Mouse (Mus musculus): ENCODE data around the gene Nod1.
A peak's percentile ranks its signal among the peaks of the same experiment; 100 is the strongest.

Nod1 gene

GRCm38 (mm10) chr6:54941149-54941548 is 31.3 kb downstream of the Nod1 start:
- no peak for DNase-seq (ENCODE audit: inconsistent age in 2 of 2, low spot score in 1 of 2)

- DNase-seq (ENCODE audit: inconsistent age in 2 of 2, low spot score in 1 of 2): no peak
Measured at GRCm38 (mm10) chr6:54940126-54940525, 32.3 kb downstream of the Nod1 start.

GRCm38 (mm10) chr6:54939631-54940030 is 32.8 kb downstream of the Nod1 start:
- peak; percentile 55 to 78 for DNase-seq (ENCODE audit: inconsistent age in 2 of 2, low spot score in 1 of 2)

GRCm38 (mm10) chr6:54936496-54936895 is 35.9 kb downstream of the Nod1 start:
- no peak for DNase-seq (ENCODE audit: inconsistent age in 2 of 2, low spot score in 1 of 2)

GRCm38 (mm10) chr6:54934930-54935329 is 37.5 kb downstream of the Nod1 start:
- DNase-seq (ENCODE audit: inconsistent age in 2 of 2, low spot score in 1 of 2): no peak

GRCm38 (mm10) chr6:54934313-54934712 is 38.1 kb downstream of the Nod1 start:
- DNase-seq (ENCODE audit: inconsistent age in 2 of 2, low spot score in 1 of 2): no peak

GRCm38 (mm10) chr6:54933866-54934265 is 38.5 kb downstream of the Nod1 start:
- peak in 1 of 2 experiments; percentile 38 for DNase-seq (ENCODE audit: inconsistent age in 2 of 2, low spot score in 1 of 2)

GRCm38 (mm10) chr6:54933216-54933615 is 39.2 kb downstream of the Nod1 start:
- DNase-seq (ENCODE audit: inconsistent age in 2 of 2, low spot score in 1 of 2): no peak

- no peak for DNase-seq (ENCODE audit: inconsistent age in 2 of 2, low spot score in 1 of 2)
Measured at GRCm38 (mm10) chr6:54932526-54932925, 39.9 kb downstream of the Nod1 start.

GRCm38 (mm10) chr6:54931641-54932040 is 40.8 kb downstream of the Nod1 start:
- no peak for DNase-seq (ENCODE audit: inconsistent age in 2 of 2, low spot score in 1 of 2)

- DNase-seq (ENCODE audit: inconsistent age in 2 of 2, low spot score in 1 of 2): no peak
Measured at GRCm38 (mm10) chr6:54927946-54928345, 44.5 kb downstream of the Nod1 start.

GRCm38 (mm10) chr6:54926899-54927298 is 45.5 kb downstream of the Nod1 start:
- DNase-seq (ENCODE audit: inconsistent age in 2 of 2, low spot score in 1 of 2): no peak

GRCm38 (mm10) chr6:54925736-54926440 is 46.5 kb downstream of the Nod1 start:
- no peak for DNase-seq (ENCODE audit: inconsistent age in 2 of 2, low spot score in 1 of 2)

GRCm38 (mm10) chr6:54924538-54924937 is 47.9 kb downstream of the Nod1 start:
- no peak for DNase-seq (ENCODE audit: inconsistent age in 2 of 2, low spot score in 1 of 2)

- DNase-seq (ENCODE audit: inconsistent age in 2 of 2, low spot score in 1 of 2): no peak
Measured at GRCm38 (mm10) chr6:54918521-54918920, 53.9 kb downstream of the Nod1 start.

GRCm38 (mm10) chr6:54917523-54917922 is 54.9 kb downstream of the Nod1 start:
- peak; percentile 59 to 86 for DNase-seq (ENCODE audit: inconsistent age in 2 of 2, low spot score in 1 of 2)

- no peak for DNase-seq (ENCODE audit: inconsistent age in 2 of 2, low spot score in 1 of 2)
Measured at GRCm38 (mm10) chr6:54916941-54917340, 55.5 kb downstream of the Nod1 start.

- no peak for DNase-seq (ENCODE audit: inconsistent age in 2 of 2, low spot score in 1 of 2)
Measured at GRCm38 (mm10) chr6:54916163-54916562, 56.2 kb downstream of the Nod1 start.

GRCm38 (mm10) chr6:54914977-54915376 is 57.4 kb downstream of the Nod1 start:
- DNase-seq (ENCODE audit: inconsistent age in 2 of 2, low spot score in 1 of 2): no peak

GRCm38 (mm10) chr6:54906053-54907040 is 66.1 kb downstream of the Nod1 start:
- no peak for DNase-seq (ENCODE audit: inconsistent age in 2 of 2, low spot score in 1 of 2)

- DNase-seq (ENCODE audit: inconsistent age in 2 of 2, low spot score in 1 of 2): no peak
Measured at GRCm38 (mm10) chr6:54902547-54902946, 69.9 kb downstream of the Nod1 start.

- DNase-seq (ENCODE audit: inconsistent age in 2 of 2, low spot score in 1 of 2): no peak
Measured at GRCm38 (mm10) chr6:54900256-54900655, 72.2 kb downstream of the Nod1 start.
